Mouse (Mus musculus): Measurements from ENCODE around the gene Notch3. TPM values are rescaled to one million over a fixed set of nuclear protein-coding genes. Genes with fewer than 3 reads are reported as not detected.
"Not testable (repeated sequence)": the region's sequence is repeated elsewhere in the genome, so short reads cannot be mapped to it uniquely, and the experiment has no call there.

The Notch3 gene
- polyA plus RNA-seq, 1 experiment from 2014 or later: 21.5 TPM

GRCm38 (mm10) chr17:32132087-32132486 lies 34.6 kb downstream of the Notch3 start:
- Histone ChIP-seq H3K4me3 (replicated peaks) (no peak overlapping the region), H3K4me2 (no peak overlapping the region), H3K27ac (no peak overlapping the region), H3K27me3 (no peaks in the 10 kb centered on the region), H3K4me1 (replicated peaks) (no peaks in the 10 kb centered on the region), H3K9ac (replicated peaks) (no peak overlapping the region), H3K9me3 (no peaks in the 10 kb centered on the region), H3K36me3 (peaks cover 100% of the 10 kb centered on the region)
- no peak for ATAC-seq (ENCODE audit: insufficient number of reproducible peaks, insufficient read depth, low FRiP score, low TSS enrichment, low read depth)
- 96% methylated on average over 11 of the region's 11 CpGs for WGBS

GRCm38 (mm10) chr17:32130506-32130905 lies 36.1 kb downstream of the Notch3 start:
- H3K36me3 ChIP-seq: peaks cover 100% of the 10 kb centered on the region
- H3K9me3 ChIP-seq: no peaks in the 10 kb centered on the region
- no peak for ATAC-seq (ENCODE audit: insufficient number of reproducible peaks, insufficient read depth, low FRiP score, low TSS enrichment, low read depth)
- H3K27me3 ChIP-seq: no peaks in the 10 kb centered on the region
- H3K4me3 ChIP-seq (replicated peaks): no peak overlapping the region
- H3K27ac ChIP-seq: no peak overlapping the region
- H3K4me1 ChIP-seq (replicated peaks): no peaks in the 10 kb centered on the region
- no peak overlapping the region for H3K4me2 ChIP-seq
- no peak overlapping the region for H3K9ac ChIP-seq (replicated peaks)
- WGBS: 96% methylated on average over 9 of the region's 9 CpGs

GRCm38 (mm10) chr17:32127195-32127594 lies 39.5 kb downstream of the Notch3 start:
- Histone ChIP-seq H3K9ac (replicated peaks) (no peak overlapping the region), H3K4me1 (replicated peaks) (no peaks in the 10 kb centered on the region), H3K4me3 (replicated peaks) (no peak overlapping the region), H3K36me3 (peaks cover 95% of the 10 kb centered on the region), H3K4me2 (no peak overlapping the region), H3K27ac (no peak overlapping the region), H3K9me3 (no peaks in the 10 kb centered on the region), H3K27me3 (no peaks in the 10 kb centered on the region)
- 92% methylated on average over 2 of the region's 2 CpGs for WGBS
- ATAC-seq (ENCODE audit: insufficient number of reproducible peaks, insufficient read depth, low FRiP score, low TSS enrichment, low read depth): no peak

DNA sequence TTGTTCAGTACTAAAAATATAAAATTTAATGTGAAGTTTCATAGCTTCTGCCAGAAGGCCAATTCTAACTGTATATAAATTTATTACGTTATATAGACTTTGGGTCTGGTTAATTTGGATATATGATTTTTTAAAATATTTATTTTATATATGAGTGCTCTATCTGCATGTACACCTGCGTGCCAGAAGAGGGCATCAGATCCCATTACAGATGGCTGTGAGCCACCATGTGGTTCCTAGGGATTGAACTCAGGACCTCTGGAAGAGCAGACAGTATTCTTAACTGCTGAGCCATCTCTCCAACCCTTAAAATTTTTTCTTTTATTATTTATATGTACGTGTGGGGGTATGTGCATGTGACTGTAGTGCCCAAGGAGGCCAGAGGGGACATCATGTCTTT lies 41.2 kb downstream of the Notch3 start:
- peaks cover 95% of the 10 kb centered on the region for H3K36me3 ChIP-seq
- peaks cover 7% of the 10 kb centered on the region; the same call in 1 of the 2 replicates for H3K4me1 ChIP-seq (replicated peaks)
- WGBS: 89% methylated on average over 3 of the region's 3 CpGs

DNA sequence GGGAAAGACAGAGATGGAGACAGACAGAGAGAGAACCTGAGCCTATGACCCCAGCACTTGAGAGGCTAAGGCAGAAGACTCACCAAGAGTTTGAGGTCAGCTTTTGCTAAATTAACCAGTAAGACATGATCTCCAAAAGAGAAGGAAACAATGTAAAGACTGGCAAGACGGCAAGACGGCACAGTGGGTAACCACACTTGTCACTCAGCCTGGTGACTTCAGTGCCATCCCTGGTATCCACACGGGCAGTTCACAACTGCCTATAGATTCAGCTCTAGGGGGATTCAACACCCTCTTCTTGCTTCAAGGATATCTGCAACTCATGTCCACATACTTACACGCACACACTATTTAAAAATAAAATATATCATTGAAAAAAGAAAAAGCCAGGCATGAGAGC lies 43.1 kb downstream of the Notch3 start:
- H3K9me3 ChIP-seq: no peaks in the 10 kb centered on the region
- peaks cover 82% of the 10 kb centered on the region for H3K36me3 ChIP-seq
- peaks cover 9% of the 10 kb centered on the region for H3K4me1 ChIP-seq (replicated peaks)
- no peak overlapping the region for H3K4me3 ChIP-seq (replicated peaks)
- no peak overlapping the region for H3K27ac ChIP-seq
- whole genome bisulfite sequencing: 96% methylated on average over 4 of the region's 4 CpGs
- no peaks in the 10 kb centered on the region for H3K27me3 ChIP-seq
- H3K9ac ChIP-seq (replicated peaks): no peak overlapping the region
- no peak for ATAC-seq (ENCODE audit: insufficient number of reproducible peaks, insufficient read depth, low FRiP score, low TSS enrichment, low read depth)
- no peak overlapping the region for H3K4me2 ChIP-seq

More for the DNA sequence above, 41.2 kb downstream of the Notch3 start:
- Histone ChIP-seq H3K4me3 (replicated peaks) (no peak overlapping the region), H3K27ac (no peak overlapping the region), H3K4me2 (no peak overlapping the region), H3K9ac (replicated peaks) (no peak overlapping the region), H3K9me3 (no peaks in the 10 kb centered on the region), H3K27me3 (no peaks in the 10 kb centered on the region)
- no peak for ATAC-seq (ENCODE audit: insufficient number of reproducible peaks, insufficient read depth, low FRiP score, low TSS enrichment, low read depth)

DNA sequence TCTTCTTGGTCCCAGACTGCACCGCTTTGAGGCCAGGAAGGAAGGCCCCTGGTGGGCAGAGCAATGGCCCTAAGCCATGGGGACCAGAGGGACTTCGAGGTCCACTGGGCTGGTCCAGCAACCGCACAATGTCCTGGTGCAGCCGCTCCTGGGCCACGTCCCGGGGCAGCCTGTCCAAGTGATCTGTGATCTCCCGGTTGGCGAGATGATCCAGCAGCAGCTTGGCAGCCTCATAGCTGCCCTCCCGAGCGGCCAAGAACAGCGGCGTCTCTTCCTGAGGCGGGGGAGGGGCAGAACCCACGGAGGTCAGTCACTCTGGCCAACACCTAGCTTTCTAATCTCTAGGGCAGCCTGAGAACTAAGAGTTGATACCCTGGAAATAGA lies 44.1 kb downstream of the Notch3 start:
- Histone ChIP-seq H3K4me2 (no peak overlapping the region), H3K9ac (replicated peaks) (no peak overlapping the region), H3K9me3 (no peaks in the 10 kb centered on the region), H3K4me1 (replicated peaks) (peaks cover 17% of the 10 kb centered on the region), H3K36me3 (peaks cover 72% of the 10 kb centered on the region), H3K27ac (no peak overlapping the region), H3K4me3 (replicated peaks) (no peak overlapping the region), H3K27me3 (no peaks in the 10 kb centered on the region)
- WGBS: 79% methylated on average over 14 of the region's 14 CpGs
- no peak for ATAC-seq (ENCODE audit: insufficient number of reproducible peaks, insufficient read depth, low FRiP score, low TSS enrichment, low read depth)

DNA sequence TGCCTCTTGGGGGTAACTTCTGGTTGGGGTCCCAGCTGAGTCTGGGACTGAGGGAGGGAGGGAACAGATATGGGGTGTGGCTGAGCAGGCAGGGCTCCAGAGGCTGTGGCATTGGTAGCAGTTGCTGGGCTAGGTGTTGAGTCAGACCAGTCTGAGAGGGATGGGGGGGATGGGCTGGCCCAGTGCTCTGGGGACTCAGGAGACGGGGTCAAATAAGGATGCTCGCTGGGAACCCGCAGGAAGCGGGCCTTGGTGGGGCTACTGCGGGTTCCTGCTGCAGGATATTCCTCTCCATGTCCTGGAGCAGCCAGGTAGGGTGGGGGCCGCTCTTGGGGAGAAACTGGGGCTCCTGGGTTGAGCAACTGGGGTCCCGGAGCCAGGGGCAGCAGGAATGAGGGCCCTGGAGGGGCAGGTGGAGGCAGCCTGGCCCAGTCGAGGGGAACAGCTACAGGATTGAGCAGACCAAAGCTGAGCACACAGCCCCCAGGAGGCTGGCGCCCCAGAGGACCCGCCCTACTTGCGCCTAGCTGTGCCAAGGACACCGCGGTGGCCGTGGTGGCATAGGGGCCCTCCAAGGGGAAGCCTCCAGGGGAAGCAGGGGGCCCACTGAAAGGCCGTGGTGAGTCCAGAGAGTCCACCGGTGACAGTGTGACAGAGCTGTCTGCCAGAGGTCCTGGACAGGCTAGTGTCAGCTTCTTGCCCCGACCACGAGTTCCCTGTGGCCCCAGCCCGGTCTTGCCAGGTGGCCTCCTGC lies 44.6 kb downstream of the Notch3 start:
- Histone ChIP-seq H3K9me3 (no peaks in the 10 kb centered on the region), H3K36me3 (peaks cover 67% of the 10 kb centered on the region), H3K4me3 (replicated peaks) (no peak overlapping the region), H3K9ac (replicated peaks) (no peak overlapping the region), H3K27me3 (0 out of 2 replicates have a peak, but pooled peaks cover 1% of the 10 kb centered on the region), H3K27ac (no peak overlapping the region), H3K4me1 (replicated peaks) (peaks cover 23% of the 10 kb centered on the region), H3K4me2 (no peak overlapping the region)
- WGBS: 74% methylated on average over 19 of the region's 19 CpGs
- no peak for ATAC-seq (ENCODE audit: insufficient number of reproducible peaks, insufficient read depth, low FRiP score, low TSS enrichment, low read depth)

DNA sequence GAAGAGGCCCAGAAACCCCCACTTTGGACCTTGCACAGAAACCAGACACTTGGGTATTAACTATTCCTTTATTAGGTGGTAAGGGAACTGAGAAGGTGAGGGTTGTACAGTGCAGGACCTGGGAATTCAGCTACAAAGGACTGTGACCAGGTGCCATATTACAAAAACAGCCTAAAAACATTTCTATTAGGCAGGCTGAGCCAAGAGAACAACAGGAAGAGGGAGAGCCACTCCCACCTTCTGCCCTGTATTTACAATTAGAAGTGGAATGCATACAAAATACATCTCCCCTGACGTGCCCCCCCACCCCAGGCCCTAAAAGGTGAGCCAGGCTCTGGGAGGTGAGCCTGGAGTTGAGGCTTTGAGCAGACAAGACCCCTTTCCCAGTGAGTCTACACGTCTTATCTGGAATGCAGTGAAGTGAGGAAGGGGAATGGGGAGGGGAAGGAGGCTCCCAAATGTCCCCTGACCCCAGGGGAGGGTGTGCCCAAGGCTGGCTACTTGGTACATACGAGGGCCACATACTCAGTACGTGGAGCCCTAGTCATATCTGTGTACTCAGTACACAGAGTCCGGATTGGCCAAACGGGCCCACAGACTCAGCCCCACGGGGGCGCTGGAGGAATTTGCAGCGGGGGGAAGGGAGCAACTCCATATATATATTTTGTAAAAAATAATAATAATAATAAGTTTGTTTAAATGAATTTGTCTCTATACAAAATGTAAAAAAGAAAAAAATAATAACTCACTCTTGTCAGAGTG lies 45.7 kb downstream of the Notch3 start:
- no peak for ATAC-seq (ENCODE audit: insufficient number of reproducible peaks, insufficient read depth, low FRiP score, low TSS enrichment, low read depth)
- H3K27ac ChIP-seq: 0 out of 2 replicates have a peak overlapping the region, but pooled peaks have one; percentile 17
- no peak overlapping the region for H3K4me2 ChIP-seq
- H3K27me3 ChIP-seq: peaks cover 7% of the 10 kb centered on the region
- no peak overlapping the region for H3K9ac ChIP-seq (replicated peaks)
- WGBS: 83% methylated on average over 9 of the region's 9 CpGs
- no peak overlapping the region for H3K4me3 ChIP-seq (replicated peaks)
- no peaks in the 10 kb centered on the region for H3K9me3 ChIP-seq
- peaks cover 56% of the 10 kb centered on the region for H3K36me3 ChIP-seq
- peaks cover 24% of the 10 kb centered on the region for H3K4me1 ChIP-seq (replicated peaks)

- no peak for ATAC-seq (ENCODE audit: insufficient number of reproducible peaks, insufficient read depth, low FRiP score, low TSS enrichment, low read depth)
- Histone ChIP-seq H3K4me3 (replicated peaks) (no peak overlapping the region), H3K27ac (no peak overlapping the region), H3K4me2 (no peak overlapping the region), H3K9me3 (no peaks in the 10 kb centered on the region), H3K9ac (replicated peaks) (no peak overlapping the region), H3K27me3 (peaks cover 11% of the 10 kb centered on the region), H3K4me1 (replicated peaks) (peaks cover 28% of the 10 kb centered on the region), H3K36me3 (peaks cover 43% of the 10 kb centered on the region)
- WGBS: 84% methylated on average over 16 of the region's 16 CpGs
Observed at GRCm38 (mm10) chr17:32119196-32119595, 47.5 kb downstream of the Notch3 start.

GRCm38 (mm10) chr17:32118484-32118883 lies 48.2 kb downstream of the Notch3 start:
- peak overlapping the region; percentile 45; the same call in 1 of the 2 replicates for H3K27ac ChIP-seq
- H3K4me2 ChIP-seq: peak overlapping the region; percentile 54
- H3K27me3 ChIP-seq: peaks cover 18% of the 10 kb centered on the region
- peaks cover 36% of the 10 kb centered on the region for H3K36me3 ChIP-seq
- H3K4me1 ChIP-seq (replicated peaks): peaks cover 35% of the 10 kb centered on the region
- H3K9me3 ChIP-seq: no peaks in the 10 kb centered on the region
- peak overlapping the region; percentile 18; the same call in 1 of the 2 replicates for H3K4me3 ChIP-seq (replicated peaks)
- peak; percentile 12; the same call in 1 of the 2 replicates for ATAC-seq (ENCODE audit: insufficient number of reproducible peaks, insufficient read depth, low FRiP score, low TSS enrichment, low read depth)
- peak overlapping the region; percentile 23; the same call in 1 of the 2 replicates for H3K9ac ChIP-seq (replicated peaks)
- WGBS: 21% methylated on average over 3 of the region's 3 CpGs

GRCm38 (mm10) chr17:32117872-32118421 lies 48.7 kb downstream of the Notch3 start:
- not testable (repeated sequence) for H3K9me3 ChIP-seq
- peaks cover 23% of the 10 kb centered on the region for H3K27me3 ChIP-seq
- H3K4me1 ChIP-seq (replicated peaks): peaks cover 39% of the 10 kb centered on the region
- H3K4me3 ChIP-seq (replicated peaks): peak overlapping the region; percentile 18
- peaks cover 31% of the 10 kb centered on the region for H3K36me3 ChIP-seq
- under 1% methylated on average over 13 of the region's 13 CpGs for WGBS
- H3K27ac ChIP-seq: peak overlapping the region; percentile 45; the same call in 1 of the 2 replicates
- 0 out of 2 replicates have a peak overlapping the region, but pooled peaks have one; percentile 23 for H3K9ac ChIP-seq (replicated peaks)
- ATAC-seq (ENCODE audit: insufficient number of reproducible peaks, insufficient read depth, low FRiP score, low TSS enrichment, low read depth): peak; percentile 71
- H3K4me2 ChIP-seq: peak overlapping the region; percentile 54
